Mouse (Mus musculus) forebrain, embryonic 12.5 days (tissue): ENCODE data around the gene Itpripl1. TPM values are rescaled to one million over a fixed set of nuclear protein-coding genes. Genes with fewer than 3 reads are reported as not detected.
A peak's percentile ranks its signal among the peaks of the same experiment; 100 is the strongest.
"Not testable (repeated sequence)": the region's sequence is repeated elsewhere in the genome, so short reads cannot be mapped to it uniquely, and the experiment has no call there.

Experiments
- ATAC-seq: fragments of 200-750 bp; cut with Nextera tagmentation; 2 replicates; pipeline ENCODE4 v1.8.0; 2017; ENCODE audit warnings: moderate TSS enrichment; ENCODE audit not compliant: low FRiP score
- H3K27ac ChIP-seq: fragments of 300-500 bp; sonication (generic); 2 replicates; pipeline ENCODE4 v1.5.1; 2016; ENCODE audit warnings: mild to moderate bottlenecking
- H3K27me3 ChIP-seq: fragments of 300-500 bp; sonication (generic); 2 replicates; pipeline ENCODE4 v1.6.1; 2016; ENCODE audit warnings: mild to moderate bottlenecking
- H3K36me3 ChIP-seq: fragments of 300-500 bp; sonication (generic); replicated peaks from 2 replicates; pipeline ENCODE4 v1.6.1; 2016; ENCODE audit warnings: mild to moderate bottlenecking
- H3K4me1 ChIP-seq: fragments of 300-500 bp; sonication (generic); 2 replicates; pipeline ENCODE4 v1.6.1; 2016
- H3K4me2 ChIP-seq: fragments of 300-500 bp; sonication (generic); 2 replicates; pipeline ENCODE4 v1.6.1; 2016; ENCODE audit warnings: mild to moderate bottlenecking, moderate library complexity
- H3K4me3 ChIP-seq: fragments of 300-500 bp; sonication (generic); replicated peaks from 2 replicates; pipeline ENCODE4 v1.5.1; 2016; ENCODE audit warnings: mild to moderate bottlenecking
- H3K9ac ChIP-seq: fragments of 300-500 bp; sonication (generic); 2 replicates; pipeline ENCODE4 v1.6.1; 2016; ENCODE audit warnings: mild to moderate bottlenecking
- H3K9me3 ChIP-seq: fragments of 300-500 bp; sonication (generic); 2 replicates; pipeline ENCODE4 v1.6.1; 2016
- WGBS: fragments of 180-500 bp; shearing (Covaris S2); methylation state at CpG from one replicate; pipeline ENCODE4 v1.1.7; 2016; 5-methylcytosine and 5-hydroxymethylcytosine counted together
- polyA plus RNA-seq: library from polyadenylated mRNA; unstranded; fragments of >200 nt; fragmentation: Nextera tagmentation; extraction: Ambion mirVana; gene quantifications from 2 replicates; pipeline ENCODE4 v1.2.1, GENCODE M21; 2016

Gene Itpripl1
- polyA plus RNA-seq = 19.2 and 19.4 TPM in 2 replicates

DNA sequence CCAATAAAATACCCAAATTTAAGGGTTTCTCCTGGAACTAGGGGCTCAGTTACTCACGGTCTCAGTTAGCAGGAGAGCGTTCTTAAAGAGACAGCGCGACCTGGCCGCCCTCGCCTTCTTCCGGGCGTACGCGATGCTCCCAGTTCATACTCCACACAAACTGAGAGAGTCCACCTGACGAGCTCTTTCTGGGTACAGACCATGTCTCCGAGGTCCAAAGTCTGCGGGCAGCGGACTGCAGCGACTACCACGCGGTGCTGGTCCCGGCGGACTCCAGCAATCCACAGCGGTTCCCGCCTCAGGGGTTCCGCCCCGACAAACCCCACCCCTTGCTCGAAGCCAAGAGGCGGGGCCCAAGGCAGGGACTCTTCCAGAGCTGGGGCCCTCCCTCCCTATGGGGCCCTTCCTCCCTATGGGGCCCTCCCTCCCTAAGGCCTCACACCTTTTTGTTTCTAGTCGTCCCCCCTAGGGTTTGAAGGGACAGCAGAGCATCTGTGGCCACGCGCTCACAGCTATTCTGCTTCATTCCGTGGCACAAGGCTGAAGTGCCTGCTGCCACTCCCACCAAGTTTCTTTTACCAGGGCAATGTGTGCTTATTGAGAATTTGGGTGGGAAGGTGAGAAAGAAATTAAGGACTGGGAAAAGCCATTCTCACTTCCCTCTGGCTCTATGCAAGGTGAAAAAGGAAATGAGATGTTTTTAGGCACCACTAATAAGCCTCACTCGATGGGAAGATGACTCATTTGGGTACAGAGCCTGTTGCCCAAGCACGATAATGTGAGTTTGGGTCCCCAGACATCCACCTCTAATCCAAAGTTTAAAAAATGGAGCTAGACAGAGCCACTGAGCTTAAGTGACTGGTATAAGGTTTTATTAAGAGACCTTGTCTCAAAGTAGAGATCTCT is at the start of gene Itpripl1:
Itpripl1 (minus strand) TSS at position 285 of the 906 bp plus-strand sequence.
- 3% methylated on average over 31 of the region's 31 CpGs for WGBS

DNA sequence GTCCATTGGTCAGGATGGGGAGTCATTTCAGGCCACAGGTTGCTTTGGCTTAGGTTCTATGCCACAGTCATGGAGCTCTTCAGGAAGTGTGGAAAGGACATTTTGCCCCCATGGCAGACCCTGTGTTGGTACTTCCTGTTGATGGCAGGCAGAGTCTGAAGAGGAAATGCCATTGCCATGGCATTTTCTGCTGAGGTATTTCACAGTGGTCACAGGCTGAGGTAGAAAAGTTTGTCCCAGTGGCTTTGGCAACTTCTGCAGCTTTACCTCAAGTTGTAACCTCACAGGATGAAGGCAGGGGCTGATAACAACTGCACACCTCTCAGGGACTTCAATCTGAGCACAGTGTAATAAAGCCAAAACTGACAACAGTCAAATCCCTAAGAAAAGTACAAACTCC is 46.3 kb upstream of the Itpripl1 start:
- no peaks in the 10 kb centered on the region for H3K36me3 ChIP-seq
- H3K4me1 ChIP-seq = no peaks in the 10 kb centered on the region
- no peaks in the 10 kb centered on the region for H3K9me3 ChIP-seq
- no peak overlapping the region for H3K9ac ChIP-seq
- no peak overlapping the region for H3K27ac ChIP-seq
- no peak for ATAC-seq
- H3K4me2 ChIP-seq = no peak overlapping the region
- H3K4me3 ChIP-seq = no peak overlapping the region
- H3K27me3 ChIP-seq = peaks cover 20% of the 10 kb centered on the region; the same call in 1 of the 2 replicates

More for the DNA sequence above, at the start of gene Itpripl1:
- peak within 1 kb of the TSS; percentile 83 for H3K4me2 ChIP-seq
- H3K4me3 ChIP-seq = peak within 1 kb of the TSS; percentile 53
- no peaks in the 10 kb centered on the region for H3K27me3 ChIP-seq
- peak; percentile 93 for ATAC-seq
- H3K27ac ChIP-seq = no peak within 1 kb of the TSS
- peak within 1 kb of the TSS; percentile 57 for H3K9ac ChIP-seq
- peaks cover 18% of the 10 kb centered on the region for H3K4me1 ChIP-seq
- H3K36me3 ChIP-seq = peaks cover 28% of the 10 kb centered on the region
- H3K9me3 ChIP-seq = no peaks in the 10 kb centered on the region

DNA sequence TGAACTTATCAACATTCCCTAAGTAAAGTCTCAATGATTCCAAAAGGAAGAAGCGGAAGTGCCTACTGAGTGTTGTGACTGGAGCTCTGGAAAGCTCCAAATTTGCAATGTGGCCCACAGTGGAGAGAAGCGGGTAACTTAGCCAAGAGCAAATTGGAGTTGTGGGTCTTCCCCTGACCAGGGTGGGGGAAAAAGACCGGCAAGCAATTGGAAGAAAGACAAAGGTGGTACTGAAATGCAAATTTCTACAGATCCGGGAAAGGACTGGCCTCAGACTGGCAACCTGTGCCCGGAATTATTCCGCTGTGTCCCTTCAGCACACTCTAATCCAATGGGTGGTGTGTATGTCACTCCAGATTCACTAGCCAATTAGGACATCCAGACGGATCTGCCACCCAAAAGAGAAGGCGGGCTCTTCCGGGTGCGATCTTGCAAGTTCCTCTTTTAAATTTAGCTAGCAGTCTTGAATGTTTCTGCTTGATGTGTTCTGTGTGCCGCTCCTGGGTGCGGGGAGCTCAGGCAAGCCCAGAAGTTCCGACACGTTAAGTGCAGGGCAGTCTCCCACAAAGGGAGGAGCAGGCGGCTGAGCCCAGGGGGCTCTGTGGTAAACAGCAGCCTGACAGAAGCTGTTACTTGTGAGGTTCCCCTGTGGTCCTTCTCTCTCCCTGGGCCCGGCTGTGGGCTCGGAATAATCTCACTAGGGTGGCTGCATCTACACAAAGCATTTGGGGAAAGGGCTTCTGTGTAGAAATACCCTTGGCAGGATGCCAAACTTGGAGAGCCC is 39.5 kb upstream of the Itpripl1 start:
- Histone ChIP-seq H3K4me3 (peak overlapping the region; percentile 51), H3K27ac (peak overlapping the region; percentile 95), H3K9me3 (no peaks in the 10 kb centered on the region), H3K4me1 (peaks cover 8% of the 10 kb centered on the region), H3K9ac (peak overlapping the region; percentile 72), H3K4me2 (peak overlapping the region; percentile 68), H3K36me3 (no peaks in the 10 kb centered on the region), H3K27me3 (peaks cover 18% of the 10 kb centered on the region; the same call in 1 of the 2 replicates)
- peak; percentile 100 for ATAC-seq
- 1% methylated on average over 17 of the region's 17 CpGs for WGBS

DNA sequence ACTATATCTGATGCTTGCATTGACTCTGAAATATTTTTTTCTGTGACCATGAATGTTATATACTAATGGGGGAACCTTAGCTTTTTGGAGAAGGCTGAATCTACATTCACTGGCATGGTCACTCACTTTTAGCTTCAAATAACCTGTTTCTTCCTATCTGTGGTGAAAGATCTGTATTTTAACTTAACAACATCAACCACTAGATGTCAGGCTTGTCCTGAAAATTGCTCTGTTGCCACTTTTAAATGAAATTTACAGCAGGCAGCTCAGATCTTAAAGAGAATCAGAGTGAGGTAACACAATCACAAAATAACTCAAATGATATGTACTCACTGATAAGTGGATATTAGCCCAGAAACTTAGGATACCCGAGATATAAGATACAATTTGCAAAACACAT is 23.0 kb upstream of the Itpripl1 start:
- WGBS = 8% methylated on average over 1 of the region's 1 CpGs
- not testable (repeated sequence) for ATAC-seq

DNA sequence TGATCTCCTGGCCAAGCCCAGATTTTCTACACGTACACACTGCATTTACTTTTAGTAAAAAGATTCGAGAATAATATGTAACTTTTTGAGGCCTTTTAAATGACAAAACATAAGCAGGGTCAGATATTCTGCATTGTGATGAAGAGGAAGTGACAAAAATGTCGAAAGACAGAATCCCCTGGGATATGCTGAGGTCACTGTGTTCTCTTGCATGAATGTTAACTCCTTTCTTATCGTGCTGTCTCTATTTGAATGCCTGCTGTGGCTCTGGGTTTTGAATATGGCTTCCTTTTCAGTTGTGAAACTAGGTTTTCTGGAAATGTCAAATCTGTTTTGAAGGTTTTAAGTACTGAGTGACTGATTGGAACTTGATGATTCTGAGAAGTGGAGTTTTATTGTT is 22.4 kb upstream of the Itpripl1 start:
- Histone ChIP-seq H3K4me1 (no peaks in the 10 kb centered on the region), H3K9ac (no peak overlapping the region), H3K36me3 (no peaks in the 10 kb centered on the region), H3K27ac (no peak overlapping the region), H3K27me3 (peaks cover 4% of the 10 kb centered on the region; the same call in 1 of the 2 replicates), H3K4me3 (no peak overlapping the region), H3K4me2 (no peak overlapping the region), H3K9me3 (no peaks in the 10 kb centered on the region)
- ATAC-seq = no peak
- WGBS = 73% methylated on average over 4 of the region's 4 CpGs

More for the DNA sequence above, 23.0 kb upstream of the Itpripl1 start:
- not testable (repeated sequence) for H3K27me3 ChIP-seq, H3K4me3 ChIP-seq, H3K36me3 ChIP-seq, H3K9me3 ChIP-seq, H3K9ac ChIP-seq, H3K27ac ChIP-seq, H3K4me1 ChIP-seq, H3K4me2 ChIP-seq

DNA sequence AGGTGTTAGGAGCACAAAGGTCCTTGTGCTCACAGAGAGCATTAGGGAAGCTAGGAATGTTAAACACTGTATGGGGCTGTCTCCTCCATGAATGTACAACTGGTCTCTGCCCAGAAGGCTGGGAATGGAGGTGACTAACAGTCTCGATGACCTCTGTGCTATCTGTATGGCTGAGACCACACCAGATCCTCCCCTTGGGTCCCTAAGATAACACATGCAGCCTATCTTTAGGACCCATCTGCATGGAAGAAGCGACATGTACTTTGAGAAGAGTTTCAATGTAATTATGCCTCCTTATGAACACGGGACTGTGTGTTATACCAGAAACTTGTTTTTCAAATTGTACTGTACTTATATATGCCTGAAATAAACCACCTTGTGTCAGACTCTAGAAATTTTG is 2.5 kb upstream of the Itpripl1 start:
- Histone ChIP-seq H3K27ac (no peak overlapping the region), H3K4me3 (no peak overlapping the region), H3K27me3 (no peaks in the 10 kb centered on the region), H3K36me3 (peaks cover 10% of the 10 kb centered on the region), H3K9ac (no peak overlapping the region), H3K9me3 (no peaks in the 10 kb centered on the region), H3K4me1 (peaks cover 18% of the 10 kb centered on the region), H3K4me2 (no peak overlapping the region)
- 90% methylated on average over 3 of the region's 3 CpGs for WGBS
- no peak for ATAC-seq

DNA sequence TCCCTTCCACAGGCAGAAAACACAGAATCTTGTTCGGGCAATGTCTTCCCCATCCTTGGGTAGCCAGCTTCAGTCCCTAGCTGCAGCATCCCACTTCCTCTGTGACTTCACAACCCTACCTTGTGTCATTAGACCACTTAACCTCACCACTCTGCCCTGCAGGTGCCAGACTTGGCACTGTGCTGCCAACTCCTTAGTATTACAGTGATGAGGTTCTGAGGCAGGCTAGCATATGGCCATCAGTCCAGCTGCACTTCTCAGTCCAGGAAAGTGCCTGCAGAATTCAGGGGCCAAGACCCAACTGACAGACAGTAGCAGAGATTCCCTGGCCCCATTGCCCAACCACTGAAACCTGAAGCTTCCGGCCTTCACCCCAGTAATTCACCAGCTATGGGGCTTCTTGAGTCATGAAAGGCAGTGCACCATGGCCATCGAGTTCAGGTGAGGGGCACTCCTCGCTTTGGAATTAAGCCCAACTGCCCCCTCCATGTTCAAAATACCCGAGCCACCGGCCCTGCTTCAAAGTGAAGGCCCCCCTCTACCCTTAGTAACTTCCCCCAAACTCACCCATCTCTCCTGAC is 575 bp downstream of the Itpripl1 start:
- Histone ChIP-seq H3K36me3 (peaks cover 28% of the 10 kb centered on the region), H3K27me3 (no peaks in the 10 kb centered on the region), H3K9ac (peak overlapping the region; percentile 57), H3K9me3 (no peaks in the 10 kb centered on the region), H3K27ac (no peak overlapping the region), H3K4me1 (peaks cover 22% of the 10 kb centered on the region), H3K4me3 (peak overlapping the region; percentile 53), H3K4me2 (peak overlapping the region; percentile 83)
- ATAC-seq = 0 out of 2 replicates have a peak, but pooled peaks have one; percentile 12
- 14% methylated on average over 6 of the region's 6 CpGs for WGBS

DNA sequence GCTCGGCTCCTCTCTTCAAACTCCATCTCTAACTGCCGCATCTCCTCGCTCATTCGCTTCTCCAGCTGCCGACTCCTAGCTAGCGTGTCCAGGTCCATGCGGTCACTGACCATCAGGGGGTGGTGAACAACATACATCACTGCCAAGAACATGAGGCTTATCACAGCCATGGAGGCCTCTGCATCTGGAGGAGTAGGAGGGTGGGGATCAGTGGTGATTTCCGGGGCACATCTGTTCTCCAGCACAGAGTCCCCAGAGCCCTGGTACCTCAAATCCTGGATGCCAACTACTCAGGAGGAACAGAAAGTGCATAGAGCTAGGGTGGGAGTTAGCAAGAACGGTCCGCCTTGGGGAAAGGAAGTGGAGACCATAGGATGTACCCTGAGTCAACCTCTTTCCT is 1.2 kb downstream of the Itpripl1 start:
- Histone ChIP-seq H3K4me2 (peak overlapping the region; percentile 83), H3K27ac (no peak overlapping the region), H3K9ac (no peak overlapping the region), H3K4me3 (peak overlapping the region; percentile 53; the same call in 1 of the 2 replicates), H3K9me3 (no peaks in the 10 kb centered on the region), H3K36me3 (peaks cover 28% of the 10 kb centered on the region), H3K27me3 (no peaks in the 10 kb centered on the region), H3K4me1 (peaks cover 27% of the 10 kb centered on the region)
- no peak for ATAC-seq
- WGBS = 93% methylated on average over 10 of the region's 10 CpGs

DNA sequence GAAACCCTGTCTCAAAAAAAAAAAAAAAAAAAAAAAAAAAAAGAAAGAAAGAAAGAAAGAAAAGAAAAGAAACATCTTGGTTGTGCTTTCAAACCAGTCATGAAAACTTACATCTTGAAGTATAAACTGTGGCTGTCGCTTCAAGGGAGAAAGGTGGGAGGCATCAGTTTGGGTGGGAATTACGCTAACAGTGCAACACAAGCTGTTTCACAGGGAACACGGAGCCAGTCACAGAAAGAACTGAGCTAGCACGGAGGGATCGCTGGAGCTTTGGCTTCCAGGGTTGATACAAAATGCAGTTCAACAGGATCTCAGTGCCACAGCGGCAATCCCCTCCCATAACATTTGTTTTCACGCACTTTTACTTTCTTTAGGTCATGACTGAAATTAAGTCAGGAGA is 3.2 kb downstream of the Itpripl1 start:
- Histone ChIP-seq H3K4me2 (no peak overlapping the region), H3K27ac (no peak overlapping the region), H3K4me1 (peaks cover 39% of the 10 kb centered on the region), H3K9ac (no peak overlapping the region), H3K36me3 (peaks cover 28% of the 10 kb centered on the region), H3K4me3 (no peak overlapping the region), H3K9me3 (no peaks in the 10 kb centered on the region), H3K27me3 (no peaks in the 10 kb centered on the region)
- 97% methylated on average over 7 of the region's 7 CpGs for WGBS
- no peak for ATAC-seq

DNA sequence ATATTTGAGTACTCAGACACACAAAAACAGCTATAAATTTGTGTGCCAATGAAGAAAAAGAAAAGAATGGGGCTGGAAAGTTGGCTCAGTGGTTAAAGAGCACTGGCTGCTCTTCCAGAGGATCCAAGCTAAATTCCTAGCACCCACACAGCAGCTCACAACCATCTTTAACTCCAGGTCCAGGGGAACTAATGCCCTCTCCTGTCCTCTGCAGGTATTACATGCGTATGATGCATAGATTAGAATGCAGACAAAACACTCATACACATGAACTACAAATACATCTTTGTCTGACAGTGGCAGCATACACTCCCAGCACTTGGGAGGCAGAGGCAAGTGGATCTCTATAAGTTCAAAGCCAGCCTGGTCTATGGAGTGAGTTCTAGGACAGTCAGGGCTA is 3.6 kb downstream of the Itpripl1 start:
- Histone ChIP-seq H3K4me3 (no peak overlapping the region), H3K9ac (no peak overlapping the region), H3K27me3 (no peaks in the 10 kb centered on the region), H3K27ac (no peak overlapping the region), H3K36me3 (peaks cover 28% of the 10 kb centered on the region), H3K4me2 (no peak overlapping the region), H3K9me3 (no peaks in the 10 kb centered on the region), H3K4me1 (peaks cover 40% of the 10 kb centered on the region)
- WGBS = 100% methylated on average over 1 of the region's 1 CpGs
- no peak for ATAC-seq

DNA sequence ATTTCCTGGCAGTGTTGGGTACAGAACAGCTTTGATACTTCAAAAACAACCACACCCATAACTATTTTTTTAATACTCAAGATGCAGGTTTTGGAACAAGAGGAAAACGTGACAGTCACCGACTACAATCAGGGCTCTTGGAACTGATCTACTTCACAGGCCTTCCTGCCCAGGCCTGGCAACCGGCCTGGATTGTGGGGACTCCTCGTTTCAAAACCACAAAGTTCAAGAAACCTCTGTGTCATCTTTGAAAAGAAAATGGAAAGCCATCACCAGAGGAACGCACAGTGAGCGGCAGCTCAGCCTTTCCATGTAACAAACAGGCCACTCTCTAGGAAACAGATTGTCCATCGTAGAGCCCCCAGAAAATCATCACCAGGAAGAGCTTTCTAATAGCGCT is 4.1 kb downstream of the Itpripl1 start:
- ATAC-seq = no peak
- 93% methylated on average over 8 of the region's 8 CpGs for WGBS
- H3K9me3 ChIP-seq = no peaks in the 10 kb centered on the region
- peaks cover 46% of the 10 kb centered on the region for H3K4me1 ChIP-seq
- no peak overlapping the region for H3K4me2 ChIP-seq
- H3K9ac ChIP-seq = no peak overlapping the region
- no peak overlapping the region for H3K27ac ChIP-seq
- no peak overlapping the region for H3K4me3 ChIP-seq
- no peaks in the 10 kb centered on the region for H3K27me3 ChIP-seq
- peaks cover 28% of the 10 kb centered on the region for H3K36me3 ChIP-seq

DNA sequence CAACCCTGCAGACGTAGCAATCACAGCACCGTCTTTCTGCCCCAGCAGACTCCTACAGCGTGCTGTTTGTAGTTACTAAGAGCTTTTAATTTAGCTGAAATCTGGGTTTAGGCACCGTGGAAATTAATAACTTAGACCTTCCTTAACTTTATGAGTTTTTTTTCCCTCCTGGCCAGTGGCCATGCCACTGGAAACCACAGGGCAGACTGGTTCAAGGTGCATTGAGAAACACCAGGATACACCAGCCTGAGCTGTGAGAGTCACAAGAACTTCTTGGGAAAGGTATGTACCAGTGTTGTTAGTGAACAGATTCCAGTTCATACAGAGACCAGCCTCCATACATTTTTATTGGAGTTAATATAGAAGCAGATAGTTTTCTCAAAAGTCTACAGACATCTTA is 4.8 kb downstream of the Itpripl1 start:
- Histone ChIP-seq H3K9me3 (no peaks in the 10 kb centered on the region), H3K9ac (no peak overlapping the region), H3K4me3 (no peak overlapping the region), H3K4me2 (no peak overlapping the region), H3K36me3 (peaks cover 28% of the 10 kb centered on the region), H3K27ac (0 out of 2 replicates have a peak overlapping the region, but pooled peaks have one; percentile 20), H3K27me3 (no peaks in the 10 kb centered on the region), H3K4me1 (peaks cover 44% of the 10 kb centered on the region)
- ATAC-seq = no peak
- WGBS = 93% methylated on average over 4 of the region's 4 CpGs
